Mouse (Mus musculus) MEL (cell line): ENCODE data around the gene Mosmo.

Experiments
- MXI1 ChIP-seq: IDR thresholded peaks from 2 replicates; pipeline ENCODE4 v1.6.1; 2011; ENCODE audit warnings: mild to moderate bottlenecking, low read depth, low read length, improper control_type of control experiment
- NELFE ChIP-seq: IDR thresholded peaks from 2 replicates; pipeline ENCODE4 v1.6.1; 2011; ENCODE audit warnings: low read depth, low read length, improper control_type of control experiment
- NRF1 ChIP-seq: IDR thresholded peaks from 2 replicates; pipeline ENCODE4 v1.6.1; 2014; ENCODE audit warnings: low read depth, mild to moderate bottlenecking, inconsistent platforms, low read length, improper control_type of control experiment, moderate library complexity; ENCODE audit not compliant: poor library complexity, insufficient read depth, severe bottlenecking
- POLR2A ChIP-seq, 2 experiments: IDR thresholded peaks; 2 replicates each; pipeline ENCODE4 v1.6.1; 2011 to 2012; ENCODE audit warnings: low read length in 2 of 2, mild to moderate bottlenecking in 2 of 2, control low read depth in 1 of 2, improper control_type of control experiment in 1 of 2, low read depth in 1 of 2, moderate library complexity in 1 of 2; ENCODE audit not compliant: control insufficient read depth in 1 of 2, insufficient read depth in 1 of 2, poor library complexity in 1 of 2
- SIN3A ChIP-seq: IDR thresholded peaks from 2 replicates; pipeline ENCODE4 v1.6.1; 2012; ENCODE audit warnings: low read length, improper control_type of control experiment, inconsistent platforms
- UBTF ChIP-seq: IDR thresholded peaks from 2 replicates; pipeline ENCODE4 v1.6.1; 2012; ENCODE audit warnings: low read depth, mild to moderate bottlenecking, inconsistent platforms, low read length, improper control_type of control experiment, moderate library complexity, borderline replicate concordance; ENCODE audit not compliant: insufficient read depth
- USF1 ChIP-seq: IDR thresholded peaks from 2 replicates; pipeline ENCODE4 v1.6.1; 2014; ENCODE audit warnings: low read depth, mild to moderate bottlenecking, inconsistent platforms, low read length, improper control_type of control experiment, moderate library complexity

DNA sequence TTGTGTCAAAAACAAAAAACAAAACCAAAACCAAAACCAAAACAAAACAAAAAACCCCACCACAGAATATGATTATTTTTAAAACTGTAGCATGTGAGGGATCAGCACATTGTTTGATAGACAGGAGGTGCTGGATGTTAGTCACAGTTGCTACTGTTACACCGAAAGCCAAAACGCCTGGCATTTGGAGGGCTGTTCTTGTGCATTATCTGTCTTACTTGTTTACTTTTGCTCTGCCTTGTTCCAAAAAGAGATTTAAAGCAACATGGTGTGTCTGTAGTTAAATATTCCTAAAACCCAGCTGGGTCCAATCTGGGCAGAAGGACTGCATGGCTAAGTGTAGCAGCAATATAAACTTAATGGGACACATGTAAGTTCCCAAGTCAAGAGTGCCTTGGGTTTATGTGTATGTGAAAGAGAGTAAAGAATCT is 7.3 kb downstream of the Mosmo start:
- TF ChIP-seq POLR2A (IDR thresholded peaks at IDR 0.05; ENCODE audit: control insufficient read depth in 1 of 2, insufficient read depth in 1 of 2, low read depth in 1 of 2, low read length in 2 of 2, poor library complexity in 1 of 2) (no peak), SIN3A (no peak), USF1 (no peak), NRF1 (no peak), NELFE (no peak), UBTF (no peak), MXI1 (no peak)
